Mouse (Mus musculus) cortical plate, adult 2 months (tissue): Measurements from ENCODE around the gene Sema6d.

Source experiments
- CTCF ChIP-seq: fragments of 200-500 bp; IDR thresholded peaks from 2 replicates; pipeline ENCODE4 v1.5.1; 2011; ENCODE audit warnings: mild to moderate bottlenecking, control low read depth, low read length; ENCODE audit not compliant: insufficient read depth; ENCODE audit errors: extremely low read depth
- POLR2A ChIP-seq: fragments of 200-500 bp; IDR thresholded peaks from 2 replicates; pipeline ENCODE4 v1.6.1; 2011; ENCODE audit warnings: mild to moderate bottlenecking, low read length, control low read depth; ENCODE audit not compliant: insufficient read depth; ENCODE audit errors: extremely low read depth

DNA sequence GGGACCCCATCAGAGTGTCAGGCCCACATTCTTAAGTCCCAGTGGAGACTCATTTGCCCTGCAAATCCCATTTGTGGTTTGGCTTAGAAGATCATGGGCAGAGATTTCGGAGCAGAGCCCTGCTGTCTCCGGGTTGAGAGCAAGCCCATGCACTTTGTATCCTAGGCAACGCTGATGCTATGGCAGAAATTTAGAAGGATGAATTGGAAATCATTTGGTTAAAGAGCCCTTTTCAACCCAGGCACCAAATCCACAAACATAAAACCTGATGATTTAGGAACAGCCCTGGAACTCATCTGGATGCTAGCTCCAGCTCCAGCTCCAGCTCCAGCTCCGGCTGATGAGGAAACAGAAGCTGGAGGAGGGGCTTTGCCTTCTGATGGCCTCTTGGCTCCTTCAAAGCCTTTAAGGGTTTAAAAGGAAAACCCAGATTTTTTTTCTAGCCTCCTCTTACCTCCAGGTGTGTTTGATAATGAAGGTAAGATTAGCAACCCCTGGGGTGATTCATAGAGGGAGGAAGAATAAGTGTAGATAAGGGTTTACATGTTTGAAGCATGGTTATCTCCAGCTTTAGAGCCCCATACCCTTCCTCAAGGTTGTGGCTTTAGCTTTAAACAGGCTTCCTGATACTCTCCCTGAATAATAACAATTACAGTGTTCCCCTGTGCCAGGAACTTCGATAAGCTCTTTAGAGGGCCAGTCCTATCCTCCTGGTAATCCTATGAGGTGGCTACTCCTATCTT is 549.6 kb downstream of the Sema6d start:
- no peak for TF ChIP-seq CTCF
- TF ChIP-seq POLR2A: no peak
